Mouse (Mus musculus): ENCODE measurements around the gene Abi3. TPM values are rescaled to one million over a fixed set of nuclear protein-coding genes. Genes with fewer than 3 reads are reported as not detected.

Gene Abi3
- polyA plus RNA-seq, 1 experiment from 2014 or later = 13.1 TPM

GRCm38 (mm10) chr11:95821511-95821910, 20.8 kb downstream of the Abi3 start:
- TF ChIP-seq CTCF (IDR thresholded peaks at IDR 0.05; ENCODE audit: low read depth) = no peak
- no peak for DNase-seq (ENCODE audit: low spot score)

GRCm38 (mm10) chr11:95819138-95819537, 23.1 kb downstream of the Abi3 start:
- Histone ChIP-seq H3K9me3 (replicated peaks; ENCODE audit: low read length) (no peaks in the 10 kb centered on the region), H3K27me3 (ENCODE audit: insufficient read depth, low read length) (no peaks in the 10 kb centered on the region), H3K4me3 (replicated peaks; ENCODE audit: low read depth, low read length) (no peak overlapping the region), H3K4me2 (ENCODE audit: low read length) (no peak overlapping the region), H3K27ac (no peak overlapping the region), H3K36me3 (ENCODE audit: insufficient read depth, low read length) (no peaks in the 10 kb centered on the region), H3K9ac (ENCODE audit: low read depth, low read length) (no peak overlapping the region), H3K4me1 (replicated peaks; ENCODE audit: insufficient read depth, low read length) (no peaks in the 10 kb centered on the region)
- WGBS = 81% methylated on average over 8 of the region's 8 CpGs
- DNase-seq (ENCODE audit: low spot score) (no peak), ATAC-seq (replicated peaks; ENCODE audit: low FRiP score, low read depth) (no peak)
- no peak for TF ChIP-seq CTCF (IDR thresholded peaks at IDR 0.05; ENCODE audit: low read depth)

More at GRCm38 (mm10) chr11:95821511-95821910, 20.8 kb downstream of the Abi3 start:
- no peak overlapping the region for H3K27ac ChIP-seq
- no peaks in the 10 kb centered on the region for H3K36me3 ChIP-seq (ENCODE audit: insufficient read depth, low read length)
- 79% methylated on average over 3 of the region's 3 CpGs for WGBS
- no peaks in the 10 kb centered on the region for H3K9me3 ChIP-seq (replicated peaks; ENCODE audit: low read length)
- H3K4me3 ChIP-seq (replicated peaks; ENCODE audit: low read depth, low read length) = no peak overlapping the region
- H3K4me2 ChIP-seq (ENCODE audit: low read length) = no peak overlapping the region
- H3K27me3 ChIP-seq (ENCODE audit: insufficient read depth, low read length) = peaks cover under 1% of the 10 kb centered on the region
- peaks cover 3% of the 10 kb centered on the region; the same call in 1 of the 2 replicates for H3K4me1 ChIP-seq (replicated peaks; ENCODE audit: insufficient read depth, low read length)
- H3K9ac ChIP-seq (ENCODE audit: low read depth, low read length) = no peak overlapping the region
- no peak for ATAC-seq (replicated peaks; ENCODE audit: low FRiP score, low read depth)

- Histone ChIP-seq H3K4me3 (replicated peaks; ENCODE audit: low read depth, low read length) (no peak overlapping the region), H3K4me1 (replicated peaks; ENCODE audit: insufficient read depth, low read length) (no peaks in the 10 kb centered on the region), H3K9me3 (replicated peaks; ENCODE audit: low read length) (no peaks in the 10 kb centered on the region), H3K9ac (ENCODE audit: low read depth, low read length) (no peak overlapping the region), H3K27me3 (ENCODE audit: insufficient read depth, low read length) (no peaks in the 10 kb centered on the region), H3K36me3 (ENCODE audit: insufficient read depth, low read length) (no peaks in the 10 kb centered on the region), H3K27ac (no peak overlapping the region), H3K4me2 (ENCODE audit: low read length) (no peak overlapping the region)
- WGBS = 74% methylated on average over 9 of the region's 9 CpGs
- no peak for ATAC-seq (replicated peaks; ENCODE audit: low FRiP score, low read depth)
- DNase-seq (ENCODE audit: low spot score) = no peak
- TF ChIP-seq CTCF (IDR thresholded peaks at IDR 0.05; ENCODE audit: low read depth) = no peak
These were observed 26.9 kb downstream of the Abi3 start for GRCm38 (mm10) chr11:95815412-95815811.

- H3K27ac ChIP-seq = no peak overlapping the region
- H3K27me3 ChIP-seq (ENCODE audit: insufficient read depth, low read length) = no peaks in the 10 kb centered on the region
- H3K4me2 ChIP-seq (ENCODE audit: low read length) = no peak overlapping the region
- no peak overlapping the region for H3K4me3 ChIP-seq (replicated peaks; ENCODE audit: low read depth, low read length)
- ATAC-seq (replicated peaks; ENCODE audit: low FRiP score, low read depth) (no peak), DNase-seq (ENCODE audit: low spot score) (no peak)
- H3K9ac ChIP-seq (ENCODE audit: low read depth, low read length) = no peak overlapping the region
- H3K9me3 ChIP-seq (replicated peaks; ENCODE audit: low read length) = no peaks in the 10 kb centered on the region
- TF ChIP-seq CTCF (IDR thresholded peaks at IDR 0.05; ENCODE audit: low read depth) = no peak
- 45% methylated on average over 5 of the region's 5 CpGs for WGBS
- H3K4me1 ChIP-seq (replicated peaks; ENCODE audit: insufficient read depth, low read length) = no peaks in the 10 kb centered on the region
- no peaks in the 10 kb centered on the region for H3K36me3 ChIP-seq (ENCODE audit: insufficient read depth, low read length)
These were observed 27.4 kb downstream of the Abi3 start for GRCm38 (mm10) chr11:95814857-95815256.

GRCm38 (mm10) chr11:95814101-95814500, 28.2 kb downstream of the Abi3 start:
- DNase-seq (ENCODE audit: low spot score) = no peak
- no peaks in the 10 kb centered on the region for H3K36me3 ChIP-seq (ENCODE audit: insufficient read depth, low read length)
- no peak for ATAC-seq (replicated peaks; ENCODE audit: low FRiP score, low read depth)
- no peak overlapping the region for H3K9ac ChIP-seq (ENCODE audit: low read depth, low read length)
- WGBS = 89% methylated on average over 2 of the region's 2 CpGs
- no peak overlapping the region for H3K27ac ChIP-seq
- no peaks in the 10 kb centered on the region for H3K9me3 ChIP-seq (replicated peaks; ENCODE audit: low read length)
- H3K4me1 ChIP-seq (replicated peaks; ENCODE audit: insufficient read depth, low read length) = no peaks in the 10 kb centered on the region
- TF ChIP-seq CTCF (IDR thresholded peaks at IDR 0.05; ENCODE audit: low read depth) = no peak
- no peak overlapping the region for H3K4me2 ChIP-seq (ENCODE audit: low read length)
- no peaks in the 10 kb centered on the region for H3K27me3 ChIP-seq (ENCODE audit: insufficient read depth, low read length)
- H3K4me3 ChIP-seq (replicated peaks; ENCODE audit: low read depth, low read length) = no peak overlapping the region

- H3K27ac ChIP-seq = no peak overlapping the region
- no peaks in the 10 kb centered on the region for H3K4me1 ChIP-seq (replicated peaks; ENCODE audit: insufficient read depth, low read length)
- ATAC-seq (replicated peaks; ENCODE audit: low FRiP score, low read depth) (no peak), DNase-seq (ENCODE audit: low spot score) (no peak)
- 81% methylated on average over 4 of the region's 4 CpGs for WGBS
- H3K9me3 ChIP-seq (replicated peaks; ENCODE audit: low read length) = no peaks in the 10 kb centered on the region
- no peak for TF ChIP-seq CTCF (IDR thresholded peaks at IDR 0.05; ENCODE audit: low read depth)
- H3K4me2 ChIP-seq (ENCODE audit: low read length) = no peak overlapping the region
- H3K9ac ChIP-seq (ENCODE audit: low read depth, low read length) = no peak overlapping the region
- H3K36me3 ChIP-seq (ENCODE audit: insufficient read depth, low read length) = no peaks in the 10 kb centered on the region
- H3K4me3 ChIP-seq (replicated peaks; ENCODE audit: low read depth, low read length) = no peak overlapping the region
- H3K27me3 ChIP-seq (ENCODE audit: insufficient read depth, low read length) = no peaks in the 10 kb centered on the region
These were observed 30.1 kb downstream of the Abi3 start for GRCm38 (mm10) chr11:95812224-95812623.

GRCm38 (mm10) chr11:95811741-95812140, 30.5 kb downstream of the Abi3 start:
- H3K9ac ChIP-seq (ENCODE audit: low read depth, low read length) = no peak overlapping the region
- no peak overlapping the region for H3K4me2 ChIP-seq (ENCODE audit: low read length)
- H3K27ac ChIP-seq = no peak overlapping the region
- 87% methylated on average over 6 of the region's 6 CpGs for WGBS
- H3K27me3 ChIP-seq (ENCODE audit: insufficient read depth, low read length) = no peaks in the 10 kb centered on the region
- H3K4me3 ChIP-seq (replicated peaks; ENCODE audit: low read depth, low read length) = no peak overlapping the region
- no peak for ATAC-seq (replicated peaks; ENCODE audit: low FRiP score, low read depth)
- H3K36me3 ChIP-seq (ENCODE audit: insufficient read depth, low read length) = no peaks in the 10 kb centered on the region
- no peak for TF ChIP-seq CTCF (IDR thresholded peaks at IDR 0.05; ENCODE audit: low read depth)
- H3K4me1 ChIP-seq (replicated peaks; ENCODE audit: insufficient read depth, low read length) = no peaks in the 10 kb centered on the region
- DNase-seq (ENCODE audit: low spot score) = no peak
- H3K9me3 ChIP-seq (replicated peaks; ENCODE audit: low read length) = no peaks in the 10 kb centered on the region
